Mouse (Mus musculus) kidney, embryonic 14.5 days (tissue): ENCODE data around the gene Art3. TPM values are rescaled to one million over a fixed set of nuclear protein-coding genes. Genes with fewer than 3 reads are reported as not detected.

ENCODE experiments used
- ATAC-seq: fragments of 200-750 bp; cut with Nextera tagmentation; 2 replicates; pipeline ENCODE4 v1.8.0; 2017; ENCODE audit warnings: moderate number of reproducible peaks, mild to moderate bottlenecking, moderate TSS enrichment, moderate library complexity; ENCODE audit not compliant: low FRiP score, low TSS enrichment
- H3K27ac ChIP-seq: fragments of 300-500 bp; sonication (generic); 2 replicates; pipeline ENCODE4 v1.5.1; 2014; ENCODE audit warnings: low read depth, mild to moderate bottlenecking, low read length, moderate library complexity, mixed read lengths
- H3K27me3 ChIP-seq: fragments of 300-500 bp; sonication (generic); 2 replicates; pipeline ENCODE4 v1.6.1; 2014; ENCODE audit warnings: mild to moderate bottlenecking, low read length; ENCODE audit not compliant: control insufficient read depth, insufficient read depth
- H3K36me3 ChIP-seq: fragments of 300-500 bp; sonication (generic); 2 replicates; pipeline ENCODE4 v1.6.1; 2014; ENCODE audit warnings: low read length, mixed read lengths; ENCODE audit not compliant: control insufficient read depth, insufficient read depth
- H3K4me1 ChIP-seq: fragments of 300-500 bp; sonication (generic); 2 replicates; pipeline ENCODE4 v1.6.1; 2014; ENCODE audit warnings: low read length, mixed read lengths; ENCODE audit not compliant: control insufficient read depth, insufficient read depth
- H3K4me2 ChIP-seq: fragments of 300-500 bp; sonication (generic); replicated peaks from 2 replicates; pipeline ENCODE4 v1.6.1; 2014; ENCODE audit warnings: low read depth, mild to moderate bottlenecking, low read length
- H3K4me3 ChIP-seq: fragments of 300-500 bp; sonication (generic); 2 replicates; pipeline ENCODE4 v1.5.1; 2014; ENCODE audit warnings: mild to moderate bottlenecking, low read length
- H3K9ac ChIP-seq: fragments of 300-500 bp; sonication (generic); 2 replicates; pipeline ENCODE4 v1.6.1; 2014; ENCODE audit warnings: low read depth, mild to moderate bottlenecking, low read length, moderate library complexity
- H3K9me3 ChIP-seq: fragments of 300-500 bp; sonication (generic); 2 replicates; pipeline ENCODE4 v1.6.1; 2016; ENCODE audit warnings: low read length; ENCODE audit not compliant: control insufficient read depth
- WGBS: fragments of 180-500 bp; shearing (Covaris S2); extraction: QIAGEN DNeasy Blood & Tissue Kit; methylation state at CpG from one replicate; pipeline ENCODE4 v1.1.7; 2014; 5-methylcytosine and 5-hydroxymethylcytosine counted together
- polyA plus RNA-seq: library from polyadenylated mRNA; unstranded; fragments of >200 nt; fragmentation: Nextera tagmentation; extraction: Ambion mirVana; gene quantifications from 2 replicates; pipeline ENCODE4 v1.2.1, GENCODE M21; 2014

Art3 gene
- polyA plus RNA-seq, 1 experiment from 2014 or later = 1.7 TPM

DNA sequence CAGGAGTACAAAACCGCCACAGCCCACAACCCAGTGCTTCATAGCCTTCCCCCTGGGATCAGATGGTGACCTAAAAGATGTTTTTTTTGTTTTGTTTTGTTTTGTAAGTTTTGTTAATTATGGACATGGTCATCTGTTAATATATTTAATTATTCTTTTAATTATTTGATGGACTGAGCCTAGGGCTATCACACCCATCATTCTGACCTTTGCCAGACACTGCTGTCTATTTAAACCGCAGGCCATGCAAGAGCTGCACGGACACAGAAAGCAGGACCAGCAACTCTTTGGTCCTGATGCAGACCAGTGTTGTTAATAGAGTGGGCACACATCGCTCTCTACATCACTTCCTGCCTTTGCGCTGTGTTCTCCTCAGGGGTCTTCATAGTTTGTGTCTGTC, 78.9 kb downstream of the Art3 start:
- 91% methylated on average over 5 of the region's 5 CpGs for WGBS
- H3K27me3 ChIP-seq = no peaks in the 10 kb centered on the region
- no peak overlapping the region for H3K27ac ChIP-seq
- no peaks in the 10 kb centered on the region for H3K4me1 ChIP-seq
- H3K4me3 ChIP-seq = no peak overlapping the region
- no peak for ATAC-seq
- H3K36me3 ChIP-seq = peaks cover 12% of the 10 kb centered on the region; the same call in 1 of the 2 replicates
- no peaks in the 10 kb centered on the region for H3K9me3 ChIP-seq
- H3K9ac ChIP-seq = no peak overlapping the region
- H3K4me2 ChIP-seq = no peak overlapping the region

DNA sequence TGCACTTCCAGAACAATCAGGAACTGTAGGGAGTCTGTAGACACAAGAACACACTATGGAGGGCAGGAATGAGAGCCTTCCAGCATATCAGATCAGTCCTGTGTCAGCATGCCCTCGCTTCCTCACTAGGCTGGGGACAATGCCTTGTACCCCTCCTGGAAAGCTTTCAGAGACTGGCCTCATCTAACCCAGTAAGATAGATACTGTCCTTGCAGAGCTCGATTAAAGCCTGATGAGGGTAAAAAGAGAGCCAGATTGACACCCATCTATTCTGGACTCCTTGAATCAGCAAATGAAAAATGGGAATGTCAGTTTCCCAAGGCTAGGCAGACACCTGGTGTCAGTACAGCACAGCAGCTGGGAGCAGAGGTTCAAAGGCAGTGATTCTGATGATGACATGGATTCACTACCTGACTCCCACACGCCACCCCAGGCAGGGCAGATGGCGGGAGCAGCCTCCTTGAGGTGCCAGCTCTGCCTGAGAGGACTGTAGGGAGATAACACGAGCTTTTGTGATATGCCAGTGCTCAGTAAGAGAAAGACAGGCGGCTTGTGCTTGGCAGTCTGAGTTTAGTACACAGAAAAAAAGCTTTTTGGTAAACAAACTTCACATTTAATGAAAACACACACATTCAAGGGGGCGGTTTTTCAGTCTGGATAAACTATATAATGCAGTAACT, 80.0 kb downstream of the Art3 start:
- no peaks in the 10 kb centered on the region for H3K4me1 ChIP-seq
- no peak for ATAC-seq
- no peaks in the 10 kb centered on the region for H3K27me3 ChIP-seq
- H3K4me2 ChIP-seq = no peak overlapping the region
- peaks cover 16% of the 10 kb centered on the region for H3K36me3 ChIP-seq
- no peaks in the 10 kb centered on the region for H3K9me3 ChIP-seq
- H3K27ac ChIP-seq = no peak overlapping the region
- no peak overlapping the region for H3K4me3 ChIP-seq
- no peak overlapping the region for H3K9ac ChIP-seq
- 62% methylated on average over 7 of the region's 7 CpGs for WGBS

DNA sequence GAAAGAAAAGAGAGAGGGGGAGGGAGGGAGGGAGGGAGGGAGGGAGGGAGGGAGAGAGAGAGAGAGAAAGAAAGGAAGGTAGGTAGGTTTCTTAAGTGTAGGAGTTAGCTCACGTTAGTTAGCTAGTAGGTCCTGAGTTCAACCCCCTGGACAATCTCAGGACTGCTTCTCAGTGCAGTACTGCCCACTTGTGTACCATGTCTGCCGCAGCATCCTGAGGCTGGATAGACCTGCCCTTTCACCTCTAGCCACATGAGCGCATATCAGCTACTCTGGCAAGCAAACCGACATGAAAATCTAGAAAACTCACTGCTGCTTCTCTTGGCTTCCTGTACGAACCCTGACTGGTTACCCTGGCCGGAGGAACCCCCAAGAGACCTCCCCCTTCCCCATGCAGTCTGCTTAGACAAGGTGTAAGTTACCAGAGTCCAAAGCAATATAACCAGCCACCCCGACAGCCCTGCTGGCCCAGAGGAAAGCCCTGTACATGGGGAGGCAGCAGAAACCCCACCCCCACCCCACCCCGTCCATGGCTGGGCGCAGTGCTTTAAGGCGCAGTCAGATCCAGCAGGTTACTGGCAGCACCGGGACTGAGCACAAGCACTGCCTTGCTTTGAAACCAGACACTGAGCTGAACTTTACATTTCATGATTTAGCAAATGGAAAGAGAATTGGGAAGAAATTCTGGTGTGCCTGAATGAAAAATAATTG, 81.8 kb downstream of the Art3 start:
- ATAC-seq = no peak
- 81% methylated on average over 11 of the region's 11 CpGs for WGBS
- H3K4me1 ChIP-seq = no peaks in the 10 kb centered on the region
- H3K27ac ChIP-seq = no peak overlapping the region
- no peak overlapping the region for H3K4me2 ChIP-seq
- peaks cover 34% of the 10 kb centered on the region for H3K36me3 ChIP-seq
- no peak overlapping the region for H3K9ac ChIP-seq
- no peaks in the 10 kb centered on the region for H3K27me3 ChIP-seq
- H3K4me3 ChIP-seq = no peak overlapping the region
- H3K9me3 ChIP-seq = no peaks in the 10 kb centered on the region

GRCm38 (mm10) chr5:92413982-92414375, 82.4 kb downstream of the Art3 start:
- Histone ChIP-seq H3K27me3 (no peaks in the 10 kb centered on the region), H3K27ac (no peak overlapping the region), H3K9ac (no peak overlapping the region), H3K4me3 (no peak overlapping the region), H3K4me1 (no peaks in the 10 kb centered on the region), H3K4me2 (no peak overlapping the region), H3K36me3 (peaks cover 39% of the 10 kb centered on the region), H3K9me3 (no peaks in the 10 kb centered on the region)
- WGBS = 80% methylated on average over 8 of the region's 8 CpGs
- no peak for ATAC-seq

DNA sequence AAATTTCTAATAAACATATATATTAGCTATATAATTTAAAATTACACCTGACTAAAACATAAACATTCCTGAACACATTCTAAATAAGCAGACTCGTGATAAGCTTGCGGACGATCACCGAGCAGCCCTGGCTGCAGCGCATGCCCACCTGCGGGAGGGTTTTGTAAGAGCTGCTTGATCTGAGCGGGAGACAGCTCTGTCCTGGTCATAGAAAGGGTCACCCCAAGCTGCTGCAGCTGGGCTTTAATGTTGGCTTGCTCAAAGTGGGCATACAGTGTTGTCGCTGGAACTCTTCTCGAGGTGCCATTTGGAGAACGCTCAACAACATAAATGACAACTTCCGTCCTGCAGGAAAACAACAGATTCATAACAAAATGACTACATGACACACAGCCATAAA, 92.5 kb downstream of the Art3 start:
- Histone ChIP-seq H3K27me3 (no peaks in the 10 kb centered on the region), H3K4me2 (no peak overlapping the region), H3K4me3 (no peak overlapping the region), H3K9ac (no peak overlapping the region), H3K36me3 (peaks cover 81% of the 10 kb centered on the region), H3K27ac (no peak overlapping the region), H3K9me3 (0 out of 2 replicates have a peak, but pooled peaks cover 3% of the 10 kb centered on the region), H3K4me1 (no peaks in the 10 kb centered on the region)
- 93% methylated on average over 11 of the region's 11 CpGs for WGBS
- no peak for ATAC-seq

DNA sequence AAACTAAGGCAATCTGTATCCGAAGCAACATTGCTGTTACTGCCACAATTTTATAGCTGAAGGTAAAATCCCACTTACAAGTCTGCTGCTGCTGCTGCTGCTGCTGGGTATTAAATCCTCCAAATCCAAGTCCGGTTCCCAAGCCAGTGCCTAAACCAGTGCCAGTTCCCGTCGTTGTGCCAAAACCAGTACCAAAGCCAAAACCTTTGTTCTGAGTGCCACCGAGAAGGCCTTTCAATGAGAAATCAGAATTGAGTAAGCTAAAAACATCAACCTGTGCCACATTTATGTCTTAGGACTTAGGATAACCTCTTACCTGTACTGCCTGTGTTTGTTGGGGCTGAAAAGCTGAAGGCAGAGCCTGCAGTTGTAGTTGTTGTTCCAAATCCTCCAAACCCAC, 99.1 kb downstream of the Art3 start:
- Histone ChIP-seq H3K27ac (no peak overlapping the region), H3K27me3 (no peaks in the 10 kb centered on the region), H3K4me1 (peaks cover 9% of the 10 kb centered on the region; the same call in 1 of the 2 replicates), H3K9ac (no peak overlapping the region), H3K36me3 (peaks cover 28% of the 10 kb centered on the region), H3K4me3 (no peak overlapping the region), H3K9me3 (0 out of 2 replicates have a peak, but pooled peaks cover 3% of the 10 kb centered on the region), H3K4me2 (no peak overlapping the region)
- WGBS = 91% methylated on average over 5 of the region's 5 CpGs
- ATAC-seq = no peak

- no peak for ATAC-seq
- Histone ChIP-seq H3K4me2 (no peak overlapping the region), H3K4me3 (no peak overlapping the region), H3K9ac (no peak overlapping the region), H3K27ac (no peak overlapping the region), H3K4me1 (peaks cover 9% of the 10 kb centered on the region; the same call in 1 of the 2 replicates), H3K27me3 (no peaks in the 10 kb centered on the region), H3K36me3 (peaks cover 24% of the 10 kb centered on the region), H3K9me3 (0 out of 2 replicates have a peak, but pooled peaks cover 3% of the 10 kb centered on the region)
- 80% methylated on average over 7 of the region's 7 CpGs for WGBS
Observed at GRCm38 (mm10) chr5:92431611-92432010, 100.0 kb downstream of the Art3 start.

GRCm38 (mm10) chr5:92434070-92434469, 102.4 kb downstream of the Art3 start:
- no peaks in the 10 kb centered on the region for H3K27me3 ChIP-seq

GRCm38 (mm10) chr5:92434571-92434985, 103.0 kb downstream of the Art3 start:
- Histone ChIP-seq H3K36me3 (no peaks in the 10 kb centered on the region; the same call in 1 of the 2 replicates), H3K9ac (peak overlapping the region; percentile 94), H3K27ac (peak overlapping the region; percentile 83), H3K9me3 (no peaks in the 10 kb centered on the region), H3K4me1 (peaks cover 9% of the 10 kb centered on the region; the same call in 1 of the 2 replicates), H3K4me2 (peak overlapping the region; percentile 87), H3K4me3 (peak overlapping the region; percentile 98), H3K27me3 (no peaks in the 10 kb centered on the region)
- peak; percentile 84 for ATAC-seq
- 0% methylated on average over 32 of the region's 39 CpGs for WGBS

More at GRCm38 (mm10) chr5:92434070-92434469, 102.4 kb downstream of the Art3 start:
- no peak for ATAC-seq
- H3K4me2 ChIP-seq = peak overlapping the region; percentile 87
- no peak overlapping the region for H3K27ac ChIP-seq
- no peaks in the 10 kb centered on the region for H3K9me3 ChIP-seq
- 2% methylated on average over 12 of the region's 12 CpGs for WGBS
- peak overlapping the region; percentile 98 for H3K4me3 ChIP-seq
- peaks cover 2% of the 10 kb centered on the region for H3K36me3 ChIP-seq
- peak overlapping the region; percentile 94 for H3K9ac ChIP-seq
- peaks cover 9% of the 10 kb centered on the region; the same call in 1 of the 2 replicates for H3K4me1 ChIP-seq
